Mouse (Mus musculus): ENCODE measurements around the gene Rhot1. TPM values are rescaled to one million over a fixed set of nuclear protein-coding genes. Genes with fewer than 3 reads are reported as not detected.
A peak's percentile ranks its signal among the peaks of the same experiment; 100 is the strongest.

Gene Rhot1
- polyA plus RNA-seq, 1 experiment, result 15.8 TPM

DNA sequence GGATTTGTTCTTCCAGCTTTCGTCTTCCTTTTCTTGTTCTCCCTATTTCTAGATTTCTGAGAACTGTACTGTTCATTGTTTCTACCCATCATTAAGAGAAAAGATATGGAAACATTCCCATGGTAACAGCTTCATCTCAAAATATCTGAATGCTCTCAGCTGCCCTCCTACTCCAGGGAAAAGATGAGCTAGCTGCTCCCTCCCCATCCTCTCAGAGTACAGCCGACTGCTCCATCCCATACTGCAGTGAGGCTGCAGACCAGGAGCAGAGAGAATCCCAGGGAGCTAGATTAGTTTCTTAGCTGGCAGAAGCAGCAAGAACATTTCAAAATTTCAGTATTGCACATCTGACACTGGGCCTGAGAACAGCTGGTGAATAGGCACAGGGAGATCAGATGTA, 69.2 kb downstream of the Rhot1 start:
- Histone ChIP-seq H3K79me3 (ENCODE audit: low read depth) (no peaks in the 10 kb centered on the region), H3K36me3 (ENCODE audit: control insufficient read depth, insufficient read depth) (no peaks in the 10 kb centered on the region), H3ac (ENCODE audit: control insufficient read depth, insufficient read length, low read depth) (no peak overlapping the region), H3K79me2 (ENCODE audit: control insufficient read depth, insufficient read depth) (no peaks in the 10 kb centered on the region), H3K4me3 (ENCODE audit: insufficient read depth, poor library complexity, severe bottlenecking) (no peak overlapping the region), H3K27me3 (ENCODE audit: control insufficient read depth, insufficient read depth, insufficient read length) (no peaks in the 10 kb centered on the region)
- TF ChIP-seq CTCF (IDR thresholded peaks at IDR 0.05; ENCODE audit: control insufficient read depth, insufficient read depth, insufficient read length), result no peak
- TF ChIP-seq MYOG (IDR thresholded peaks at IDR 0.05; ENCODE audit: control insufficient read depth, extremely low read depth, insufficient read length), result no peak
- TF ChIP-seq MYOD1 (IDR thresholded peaks at IDR 0.05; ENCODE audit: control insufficient read depth, insufficient read length, low read depth), result no peak
- no peak for TF ChIP-seq USF1 (IDR thresholded peaks at IDR 0.05; ENCODE audit: low read depth)
- no peak for TF ChIP-seq FOSL1 (IDR thresholded peaks at IDR 0.05; ENCODE audit: insufficient read depth, low read length, poor library complexity, severe bottlenecking)
- TF ChIP-seq MAX (IDR thresholded peaks at IDR 0.05), result no peak
- no peak for TF ChIP-seq CEBPB (IDR thresholded peaks at IDR 0.05; ENCODE audit: low read depth)

DNA sequence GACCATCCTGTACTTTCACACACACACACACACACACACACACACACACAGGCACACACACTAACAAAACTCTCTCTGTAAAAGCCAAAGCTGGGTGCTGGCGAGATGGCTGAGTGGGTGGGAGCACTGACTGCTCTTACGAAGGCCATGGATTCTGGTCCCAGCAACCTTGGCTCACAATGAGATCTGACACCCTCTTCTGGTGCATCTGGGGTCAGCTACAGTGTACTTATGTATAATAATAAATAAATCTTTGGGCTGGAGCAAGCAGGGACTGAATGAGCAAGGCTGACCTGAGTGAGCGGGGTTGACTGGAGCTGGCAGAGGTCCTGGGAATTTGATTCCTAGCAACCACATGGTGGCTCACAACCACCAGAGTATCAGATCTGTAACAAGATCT, 75.0 kb downstream of the Rhot1 start:
- H3K79me2 ChIP-seq (ENCODE audit: control insufficient read depth, insufficient read depth), result no peaks in the 10 kb centered on the region
- TF ChIP-seq MYOG (IDR thresholded peaks at IDR 0.05; ENCODE audit: control insufficient read depth, extremely low read depth, insufficient read length), result no peak
- no peak for TF ChIP-seq CTCF (IDR thresholded peaks at IDR 0.05; ENCODE audit: control insufficient read depth, insufficient read depth, insufficient read length)
- no peak for TF ChIP-seq USF1 (IDR thresholded peaks at IDR 0.05; ENCODE audit: low read depth)
- TF ChIP-seq CEBPB (IDR thresholded peaks at IDR 0.05; ENCODE audit: low read depth), result no peak
- TF ChIP-seq FOSL1 (IDR thresholded peaks at IDR 0.05; ENCODE audit: insufficient read depth, low read length, poor library complexity, severe bottlenecking), result no peak
- no peak for TF ChIP-seq MAX (IDR thresholded peaks at IDR 0.05)
- TF ChIP-seq MYOD1 (IDR thresholded peaks at IDR 0.05; ENCODE audit: control insufficient read depth, insufficient read length, low read depth), result no peak
- no peaks in the 10 kb centered on the region for H3K27me3 ChIP-seq (ENCODE audit: control insufficient read depth, insufficient read depth, insufficient read length)
- H3K79me3 ChIP-seq (ENCODE audit: low read depth), result no peaks in the 10 kb centered on the region
- H3K4me3 ChIP-seq (ENCODE audit: insufficient read depth, poor library complexity, severe bottlenecking), result no peak overlapping the region
- no peak overlapping the region for H3ac ChIP-seq (ENCODE audit: control insufficient read depth, insufficient read length, low read depth)
- no peaks in the 10 kb centered on the region for H3K36me3 ChIP-seq (ENCODE audit: control insufficient read depth, insufficient read depth)

GRCm38 (mm10) chr11:80284641-80285040, 75.8 kb downstream of the Rhot1 start:
- Histone ChIP-seq H3K27me3 (ENCODE audit: control insufficient read depth, insufficient read depth, insufficient read length) (peaks cover 2% of the 10 kb centered on the region), H3K79me3 (ENCODE audit: low read depth) (no peaks in the 10 kb centered on the region), H3ac (ENCODE audit: control insufficient read depth, insufficient read length, low read depth) (no peak overlapping the region), H3K4me3 (ENCODE audit: insufficient read depth, poor library complexity, severe bottlenecking) (no peak overlapping the region), H3K79me2 (ENCODE audit: control insufficient read depth, insufficient read depth) (no peaks in the 10 kb centered on the region), H3K36me3 (ENCODE audit: control insufficient read depth, insufficient read depth) (no peaks in the 10 kb centered on the region)
- TF ChIP-seq USF1 (IDR thresholded peaks at IDR 0.05; ENCODE audit: low read depth), result no peak
- no peak for TF ChIP-seq MAX (IDR thresholded peaks at IDR 0.05)

- no peak overlapping the region for H3K4me3 ChIP-seq (ENCODE audit: insufficient read depth, poor library complexity, severe bottlenecking)
- no peaks in the 10 kb centered on the region for H3K36me3 ChIP-seq (ENCODE audit: control insufficient read depth, insufficient read depth)
- no peak overlapping the region for H3ac ChIP-seq (ENCODE audit: control insufficient read depth, insufficient read length, low read depth)
- TF ChIP-seq MYOG (IDR thresholded peaks at IDR 0.05; ENCODE audit: control insufficient read depth, extremely low read depth, insufficient read length) (no peak), MYOD1 (IDR thresholded peaks at IDR 0.05; ENCODE audit: control insufficient read depth, insufficient read length, low read depth) (no peak), USF1 (IDR thresholded peaks at IDR 0.05; ENCODE audit: low read depth) (no peak), FOSL1 (IDR thresholded peaks at IDR 0.05; ENCODE audit: insufficient read depth, low read length, poor library complexity, severe bottlenecking) (no peak), MAX (IDR thresholded peaks at IDR 0.05) (peak; percentile 42), CTCF (IDR thresholded peaks at IDR 0.05; ENCODE audit: control insufficient read depth, insufficient read depth, insufficient read length) (peak; percentile 86)
- peaks cover 3% of the 10 kb centered on the region for H3K27me3 ChIP-seq (ENCODE audit: control insufficient read depth, insufficient read depth, insufficient read length)
- no peaks in the 10 kb centered on the region for H3K79me2 ChIP-seq (ENCODE audit: control insufficient read depth, insufficient read depth)
- no peaks in the 10 kb centered on the region for H3K79me3 ChIP-seq (ENCODE audit: low read depth)
Measured at GRCm38 (mm10) chr11:80287150-80287549, 78.3 kb downstream of the Rhot1 start.

GRCm38 (mm10) chr11:80289701-80290445, 81.1 kb downstream of the Rhot1 start:
- TF ChIP-seq USF1 (IDR thresholded peaks at IDR 0.05; ENCODE audit: low read depth) (peak; percentile 62), FOSL1 (IDR thresholded peaks at IDR 0.05; ENCODE audit: insufficient read depth, low read length, poor library complexity, severe bottlenecking) (no peak)
- H3ac ChIP-seq (ENCODE audit: control insufficient read depth, insufficient read length, low read depth), result no peak overlapping the region
- H3K4me3 ChIP-seq (ENCODE audit: insufficient read depth, poor library complexity, severe bottlenecking), result no peak overlapping the region
- H3K27me3 ChIP-seq (ENCODE audit: control insufficient read depth, insufficient read depth, insufficient read length), result peaks cover 18% of the 10 kb centered on the region
- no peaks in the 10 kb centered on the region for H3K79me2 ChIP-seq (ENCODE audit: control insufficient read depth, insufficient read depth)
- no peaks in the 10 kb centered on the region for H3K79me3 ChIP-seq (ENCODE audit: low read depth)
- no peaks in the 10 kb centered on the region for H3K36me3 ChIP-seq (ENCODE audit: control insufficient read depth, insufficient read depth)

DNA sequence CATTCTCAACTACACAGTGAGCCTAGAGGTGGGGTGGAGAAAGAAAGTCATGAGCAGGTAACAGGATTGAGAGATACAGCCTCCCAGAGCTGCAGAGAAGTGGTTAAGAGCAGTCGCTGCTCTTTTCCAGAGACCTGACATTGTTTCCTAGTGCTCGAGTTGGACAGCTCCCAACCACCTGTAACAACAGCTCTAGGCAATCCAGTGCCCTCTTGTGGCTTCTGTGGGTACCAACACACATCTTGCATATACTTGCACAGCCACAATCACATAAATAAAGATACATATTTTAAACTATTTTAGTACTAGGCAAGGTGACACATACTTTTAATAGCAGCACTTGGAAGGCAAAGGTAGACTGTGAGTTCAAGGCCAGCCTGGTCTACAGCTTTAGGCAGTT, 82.2 kb downstream of the Rhot1 start:
- H3K36me3 ChIP-seq (ENCODE audit: control insufficient read depth, insufficient read depth), result no peaks in the 10 kb centered on the region
- TF ChIP-seq USF1 (IDR thresholded peaks at IDR 0.05; ENCODE audit: low read depth) (no peak), MYOD1 (IDR thresholded peaks at IDR 0.05; ENCODE audit: control insufficient read depth, insufficient read length, low read depth) (no peak), CTCF (IDR thresholded peaks at IDR 0.05; ENCODE audit: control insufficient read depth, insufficient read depth, insufficient read length) (no peak)

More for the DNA sequence above, 82.2 kb downstream of the Rhot1 start:
- peaks cover 29% of the 10 kb centered on the region for H3K27me3 ChIP-seq (ENCODE audit: control insufficient read depth, insufficient read depth, insufficient read length)
- H3K79me3 ChIP-seq (ENCODE audit: low read depth), result no peaks in the 10 kb centered on the region
- H3ac ChIP-seq (ENCODE audit: control insufficient read depth, insufficient read length, low read depth), result no peak overlapping the region
- no peaks in the 10 kb centered on the region for H3K79me2 ChIP-seq (ENCODE audit: control insufficient read depth, insufficient read depth)
- H3K4me3 ChIP-seq (ENCODE audit: insufficient read depth, poor library complexity, severe bottlenecking), result no peak overlapping the region
